Mouse (Mus musculus): ENCODE data around the gene Eid2b.
"Not testable (repeated sequence)": the region's sequence is repeated elsewhere in the genome, so short reads cannot be mapped to it uniquely, and the experiment has no call there.

Eid2b gene

DNA sequence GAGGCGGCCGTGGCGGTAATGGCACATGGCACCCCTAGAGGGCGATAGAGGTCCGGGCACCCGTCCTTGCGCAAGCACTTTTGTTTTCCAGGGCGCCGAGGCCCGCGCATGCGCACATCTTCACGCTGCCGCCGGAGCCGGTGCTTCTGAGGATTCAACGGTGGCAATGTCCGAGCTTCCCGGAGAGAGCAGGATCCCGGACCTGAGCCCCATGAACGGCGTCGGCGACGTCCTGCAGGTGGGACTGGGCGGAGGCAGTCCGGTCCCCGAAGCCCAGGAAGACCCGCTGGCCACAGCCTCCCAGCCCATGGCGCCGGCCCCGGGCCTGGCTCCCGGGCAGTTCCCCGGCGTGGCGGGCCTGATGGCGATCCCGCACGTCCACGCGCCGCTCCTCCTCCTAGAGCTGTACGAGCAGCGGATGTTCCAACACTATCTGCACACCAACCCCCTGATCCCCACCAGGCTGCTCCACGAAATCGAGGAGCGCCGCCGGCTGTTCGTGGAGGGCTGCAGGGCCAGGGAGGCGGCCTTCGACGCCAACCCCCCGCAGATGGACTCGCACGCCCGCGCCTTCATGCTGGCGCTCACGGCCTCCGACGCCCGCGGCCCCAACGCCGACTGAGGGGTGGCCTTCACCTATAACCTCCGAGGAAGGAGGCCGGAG, at the start of gene Eid2b:
Gene Eid2b, plus strand, starts transcription at position 125 of the 664 bp plus-strand sequence.
- peak; percentile 95 to 97 for DNase-seq (ENCODE audit: low spot score in 2 of 2)

DNA sequence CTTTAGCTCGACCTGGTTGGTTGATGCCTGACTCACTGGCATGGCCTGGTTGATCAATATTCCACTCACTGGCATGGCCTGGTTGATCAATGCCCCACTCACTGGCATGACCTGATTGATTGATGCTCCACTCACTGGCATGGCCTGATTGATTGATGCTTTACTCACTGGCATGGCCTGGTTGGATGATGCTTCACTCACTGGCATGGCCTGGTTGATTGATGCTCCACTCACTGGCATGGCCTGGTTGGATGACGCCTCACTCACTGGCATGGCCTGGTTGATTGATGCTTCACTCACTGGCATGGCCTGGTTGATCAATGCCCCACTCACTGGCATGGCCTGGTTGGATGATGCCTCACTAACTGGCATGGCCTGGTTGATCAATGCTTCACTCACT, 33.6 kb upstream of the Eid2b start:
- DNase-seq (ENCODE audit: low spot score in 2 of 2): not testable (repeated sequence)

DNA sequence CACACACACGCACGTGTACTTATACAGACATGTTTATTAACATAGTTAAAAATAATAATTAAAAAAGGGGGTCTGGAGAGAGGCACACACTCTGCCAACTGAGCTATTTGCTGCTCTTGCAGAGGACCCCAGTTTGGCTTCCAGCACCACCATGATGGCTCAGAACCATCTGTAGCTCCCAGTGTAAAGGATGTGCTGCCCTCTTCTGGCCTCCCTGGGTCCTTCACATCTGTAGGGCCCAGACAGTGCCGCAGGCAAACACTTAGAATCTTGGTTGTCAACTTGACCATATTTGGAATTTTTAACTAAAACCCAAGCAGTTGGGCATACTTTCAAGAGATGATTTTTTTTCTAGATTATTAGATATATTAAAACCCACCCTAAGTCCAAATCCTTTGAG, 28.6 kb upstream of the Eid2b start:
- DNase-seq (ENCODE audit: low spot score in 2 of 2): no peak

DNA sequence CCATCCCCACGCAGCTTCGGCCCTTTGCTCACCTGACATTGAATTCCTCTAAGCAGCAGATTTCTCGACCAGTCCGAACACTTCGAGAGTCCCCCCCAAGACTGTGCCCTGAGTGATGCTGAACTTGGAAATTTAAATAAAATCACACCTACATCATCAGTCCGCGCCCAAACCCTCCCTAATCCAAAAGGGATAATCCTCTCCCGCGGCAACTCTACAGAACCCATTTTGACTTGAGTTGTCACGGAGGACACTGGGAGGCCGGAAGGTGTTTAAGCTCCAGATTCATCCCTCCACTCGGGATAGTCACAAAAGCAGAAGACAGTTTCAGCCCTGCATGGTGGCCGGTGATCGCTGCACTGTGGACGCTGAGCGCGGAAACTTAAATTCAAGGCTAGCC, 25.6 kb upstream of the Eid2b start:
- no peak for DNase-seq (ENCODE audit: low spot score in 2 of 2)

DNA sequence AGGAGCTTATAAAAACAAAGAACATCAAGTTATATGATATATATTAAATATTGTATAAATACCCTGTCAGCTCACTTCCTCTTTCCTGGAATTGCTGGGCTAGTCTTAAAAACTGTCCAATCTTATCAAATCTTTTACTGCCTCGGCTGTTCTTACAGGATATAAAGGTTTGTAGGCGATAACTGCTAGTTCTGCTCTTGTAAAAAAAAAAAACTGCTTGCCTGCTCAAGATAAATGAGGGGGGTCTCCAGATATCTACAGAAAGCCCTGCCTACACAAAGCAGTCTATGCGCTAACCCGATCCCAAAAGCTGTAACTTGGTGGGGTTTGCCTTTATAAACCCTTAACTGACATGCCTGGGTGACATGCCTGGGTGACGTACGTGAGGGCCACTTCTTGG, 22.9 kb upstream of the Eid2b start:
- no peak for DNase-seq (ENCODE audit: low spot score in 2 of 2)

DNA sequence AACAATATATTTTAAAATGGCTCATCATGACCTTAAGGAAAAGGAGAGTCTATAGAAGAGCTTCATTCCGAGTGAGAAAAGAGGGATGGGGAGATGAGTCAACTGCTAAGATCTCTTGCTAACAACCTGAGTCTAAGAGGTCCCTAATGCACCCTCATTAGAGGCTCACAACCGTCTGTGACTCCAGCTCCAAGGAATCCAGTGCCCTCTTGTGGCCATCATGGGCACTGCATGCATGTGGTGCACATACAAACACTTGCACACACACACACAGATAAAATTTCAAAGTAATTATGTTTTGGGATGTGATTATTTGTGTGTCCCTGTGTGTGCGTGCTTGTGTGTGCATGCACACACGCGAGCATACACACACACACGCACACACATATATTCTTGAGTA, 22.1 kb upstream of the Eid2b start:
- DNase-seq (ENCODE audit: low spot score in 2 of 2): no peak

DNA sequence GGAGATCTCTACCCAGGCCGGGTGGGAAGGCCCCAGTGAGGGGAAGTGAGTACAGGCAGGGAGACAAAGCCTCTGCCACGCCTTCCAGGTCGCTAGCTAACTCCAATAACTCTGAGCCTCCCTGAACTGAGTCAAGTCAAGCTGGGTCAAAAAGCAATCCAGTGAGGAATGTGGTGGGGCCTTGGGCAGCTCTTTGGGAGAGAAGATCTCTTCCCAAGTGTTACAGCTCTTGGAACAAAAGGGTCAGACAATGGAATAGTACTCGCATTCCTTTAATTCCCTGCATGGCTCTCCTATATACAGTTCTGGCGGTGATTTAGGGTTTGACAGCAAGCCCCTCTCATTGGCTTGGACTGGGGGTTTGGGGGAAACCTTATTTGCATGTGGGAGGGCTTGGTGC, 14.7 kb upstream of the Eid2b start:
- no peak for DNase-seq (ENCODE audit: low spot score in 2 of 2)

DNA sequence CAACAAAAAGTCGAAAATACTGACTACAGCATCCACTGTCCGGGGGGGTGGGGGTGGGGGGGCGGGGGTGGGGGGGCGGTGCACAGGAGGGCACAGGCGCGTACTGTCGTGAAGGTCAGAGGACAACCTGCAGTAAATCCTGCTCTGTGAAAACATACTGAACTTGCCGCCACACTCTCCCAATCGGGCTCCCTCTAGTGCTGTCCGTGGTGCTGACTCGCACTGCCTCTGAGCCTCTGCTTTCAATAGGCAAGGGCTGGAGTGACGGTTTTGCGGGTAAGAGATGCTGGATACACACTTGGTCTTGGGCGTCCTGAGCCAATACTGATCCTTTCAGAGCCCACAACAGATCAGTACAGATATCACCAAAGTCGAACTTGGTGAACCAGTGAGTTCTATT, 13.8 kb upstream of the Eid2b start:
- DNase-seq (ENCODE audit: low spot score in 2 of 2): peak in 1 of 2 experiments; percentile 58

DNA sequence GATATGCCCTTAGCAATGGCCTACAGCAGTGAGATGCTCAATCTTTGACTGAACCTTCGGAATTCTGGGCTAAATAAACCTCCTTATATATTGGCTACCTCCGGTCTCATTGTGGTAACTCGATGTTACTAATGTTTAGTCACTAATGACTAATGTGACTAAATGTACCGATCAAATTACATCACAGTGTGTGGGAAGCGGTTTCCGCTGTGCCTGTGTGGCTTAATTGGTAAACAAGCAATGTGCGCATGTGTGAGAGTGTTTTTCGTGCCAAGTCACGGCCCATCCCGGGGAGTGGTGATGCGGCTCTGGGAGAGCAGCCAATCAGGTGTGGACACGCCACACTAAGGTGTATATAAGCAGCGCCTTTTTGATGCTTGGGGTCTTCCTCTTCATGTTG, 12.1 kb upstream of the Eid2b start:
- no peak for DNase-seq (ENCODE audit: low spot score in 2 of 2)

DNA sequence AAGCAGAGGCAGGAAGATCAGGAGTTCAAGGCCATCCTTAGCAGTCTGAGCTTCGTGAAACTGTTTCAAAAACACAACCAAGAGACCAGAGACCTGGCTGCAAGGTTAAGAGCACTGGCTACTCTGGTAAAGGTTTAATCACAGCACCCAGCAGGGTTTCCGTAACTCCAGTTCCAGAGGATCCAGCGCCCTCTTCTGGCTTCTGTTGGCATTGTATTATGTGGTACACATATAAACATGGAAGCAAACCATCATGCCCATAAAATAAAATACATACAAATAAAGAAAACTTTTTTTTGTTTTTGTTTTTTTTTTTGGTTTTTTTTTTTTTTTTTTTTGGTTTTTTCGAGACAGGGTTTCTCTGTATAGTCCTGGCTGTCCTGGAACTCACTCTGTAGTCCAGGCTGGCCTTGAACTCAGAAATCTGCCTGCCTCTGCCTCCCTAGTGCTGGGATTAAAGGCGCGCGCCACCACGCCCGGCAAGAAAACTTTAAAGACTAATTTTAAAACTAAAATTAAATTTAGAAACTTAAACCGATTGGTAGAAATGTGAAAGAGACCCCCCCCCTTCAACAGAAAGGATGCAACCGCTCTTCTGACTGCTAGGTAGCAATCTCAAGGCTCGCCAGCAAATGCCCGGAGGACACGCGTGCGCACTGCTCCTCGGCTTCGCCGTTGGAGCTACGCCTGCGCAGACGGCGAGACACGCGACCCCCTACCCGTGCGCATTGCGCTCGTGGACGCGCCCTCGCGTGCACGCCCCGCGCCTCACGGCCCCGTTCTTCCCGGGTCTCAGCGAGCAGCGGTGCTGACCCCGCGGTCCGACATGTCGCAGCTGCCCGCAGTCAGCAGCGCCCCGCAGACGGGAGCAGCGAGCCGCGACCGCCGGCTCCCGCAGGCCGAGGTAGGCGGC, 10.2 kb upstream of the Eid2b start, which contains the start of gene Eid2:
Gene Eid2, plus strand, starts transcription at position 753 of the 913 bp plus-strand sequence.
- DNase-seq (ENCODE audit: low spot score in 2 of 2): peak; percentile 96

DNA sequence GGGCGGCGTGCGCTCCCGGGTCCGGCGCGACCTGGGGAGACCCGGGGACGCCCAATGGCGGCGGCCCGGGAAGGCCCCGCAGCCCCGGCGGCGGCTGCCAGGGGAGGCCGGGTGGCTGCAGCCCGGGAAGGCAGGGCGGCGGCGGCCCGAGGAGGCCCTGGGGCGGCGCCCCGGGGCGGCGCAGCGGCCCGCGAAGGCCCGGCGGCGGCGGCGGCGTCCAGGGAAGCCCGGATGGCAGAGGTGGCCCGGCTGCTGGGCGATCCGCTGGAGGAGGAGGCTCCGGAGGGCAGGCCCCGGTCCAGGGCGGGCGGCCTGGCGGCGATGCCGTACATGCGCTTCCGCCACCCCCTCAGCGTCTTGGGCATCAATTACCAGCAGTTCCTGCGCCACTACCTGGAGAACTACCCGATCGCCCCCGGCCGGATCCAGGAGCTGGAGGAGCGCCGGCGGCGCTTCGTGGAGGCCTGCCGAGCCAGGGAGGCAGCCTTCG, 9.5 kb upstream of the Eid2b start:
- peak; percentile 62 to 66 for DNase-seq (ENCODE audit: low spot score in 2 of 2)

DNA sequence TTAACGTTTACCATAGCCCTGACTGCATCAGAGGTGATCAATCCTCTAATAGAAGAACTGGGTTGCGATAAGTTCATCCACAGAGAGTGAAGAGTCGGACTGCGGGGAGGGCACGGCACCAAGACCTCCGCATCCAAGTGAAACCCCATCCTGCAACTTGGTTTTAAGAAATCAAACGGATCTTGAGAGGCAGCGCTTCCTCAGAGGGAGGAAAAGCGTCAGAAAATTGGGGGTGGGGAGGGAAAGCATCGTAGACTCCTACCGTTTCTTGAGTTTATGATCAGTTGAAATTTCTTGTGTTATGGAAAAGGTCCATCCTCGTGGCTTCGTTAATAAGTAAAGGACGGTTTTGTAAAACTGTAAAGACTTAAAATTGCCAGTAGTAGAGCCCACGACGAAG, 9.0 kb upstream of the Eid2b start:
- no peak for DNase-seq (ENCODE audit: low spot score in 2 of 2)

DNA sequence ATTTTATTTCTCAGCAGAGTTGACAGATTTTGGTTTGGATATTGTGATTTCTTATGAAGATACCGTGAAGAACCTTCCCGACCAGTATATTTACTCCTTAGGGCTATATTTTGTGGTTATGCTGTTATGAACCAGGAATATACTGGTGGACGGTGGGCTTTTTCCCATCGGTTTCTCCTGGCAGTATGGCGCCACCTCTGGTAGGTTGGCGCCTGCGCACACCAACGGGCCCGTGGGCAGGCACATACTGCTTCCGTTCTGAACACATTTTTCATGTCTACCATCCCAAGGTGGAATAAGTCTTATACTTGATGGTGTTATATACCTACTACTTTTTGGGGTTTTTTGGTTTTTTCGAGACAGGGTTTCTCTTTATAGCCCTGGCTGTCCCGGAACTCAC, 8.2 kb upstream of the Eid2b start:
- DNase-seq (ENCODE audit: low spot score in 2 of 2): no peak

DNA sequence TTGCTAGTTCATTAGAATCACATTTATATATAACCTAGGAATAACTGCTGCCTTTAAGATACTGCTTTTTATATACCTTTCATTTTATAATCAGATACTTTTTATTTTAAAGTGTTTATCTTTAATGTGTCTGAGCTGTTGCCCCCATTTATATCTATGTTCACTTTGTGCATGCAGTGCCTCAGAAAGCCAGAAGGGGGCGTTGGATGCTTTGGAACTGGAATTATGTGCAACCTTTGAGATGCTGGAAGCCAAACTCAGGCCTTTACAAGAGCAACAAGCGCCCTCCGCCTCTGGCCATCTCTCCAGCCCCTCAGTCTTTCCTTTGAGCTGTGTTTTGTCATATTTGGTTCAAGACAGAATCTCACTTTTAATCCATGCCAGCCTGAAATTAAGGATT, 5.8 kb upstream of the Eid2b start:
- no peak for DNase-seq (ENCODE audit: low spot score in 2 of 2)

DNA sequence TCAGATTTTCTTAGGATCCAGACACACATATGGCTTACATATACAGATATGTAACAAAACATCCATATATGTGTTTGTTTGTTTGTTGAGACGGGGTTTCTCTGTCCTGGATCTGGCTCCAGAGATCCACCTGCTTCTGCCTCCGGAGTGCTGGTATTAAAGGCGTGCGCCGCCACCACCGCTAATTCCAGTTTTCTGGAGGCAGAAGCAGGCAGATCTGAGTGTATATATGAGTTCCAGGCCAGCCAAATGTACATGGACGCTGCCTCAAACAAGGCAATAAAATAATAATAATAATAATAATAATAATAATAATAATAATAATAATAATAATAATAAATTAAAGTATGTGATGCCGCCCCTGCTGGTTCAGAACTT, 313 bp upstream of the Eid2b start:
- no peak for DNase-seq (ENCODE audit: low spot score in 2 of 2)

DNA sequence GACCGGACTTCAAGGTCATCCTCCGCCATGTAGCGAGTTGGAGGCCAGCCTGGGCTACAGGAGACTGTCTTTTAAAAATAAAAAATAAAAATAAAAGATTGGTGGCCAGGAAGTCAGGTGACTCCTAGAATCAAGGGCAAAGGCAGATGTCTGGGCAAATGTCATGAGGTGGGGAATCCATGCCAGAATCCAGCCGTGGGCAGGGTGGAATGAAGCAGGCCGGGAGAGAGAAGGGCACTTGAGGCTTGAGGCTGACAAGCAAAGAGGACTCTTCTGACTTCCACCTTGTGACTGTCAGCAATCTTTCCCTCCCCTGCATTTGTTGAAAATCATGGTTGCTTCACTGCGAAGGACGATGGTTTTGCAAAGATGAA, 727 bp downstream of the Eid2b start:
- no peak for DNase-seq (ENCODE audit: low spot score in 2 of 2)

DNA sequence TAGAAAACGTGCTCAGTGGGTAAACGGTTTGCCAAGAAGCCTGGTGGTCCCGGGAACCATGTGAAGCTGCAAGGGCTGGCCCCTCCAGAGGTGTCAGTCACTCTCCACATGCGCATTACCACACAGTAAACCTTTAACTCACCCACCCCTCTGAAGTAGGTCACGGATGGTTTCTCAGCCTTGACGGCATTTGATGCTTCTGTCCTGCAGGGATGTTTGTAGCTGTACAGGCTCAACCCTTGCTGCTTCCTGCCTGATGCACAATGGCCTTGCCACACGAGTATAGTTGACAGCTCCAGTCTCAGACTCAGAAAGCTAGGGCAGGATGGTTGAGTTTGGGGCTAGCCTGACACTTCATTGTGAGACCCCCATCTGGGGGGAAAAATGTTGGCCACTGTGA, 3.1 kb downstream of the Eid2b start:
- DNase-seq (ENCODE audit: low spot score in 2 of 2): no peak

DNA sequence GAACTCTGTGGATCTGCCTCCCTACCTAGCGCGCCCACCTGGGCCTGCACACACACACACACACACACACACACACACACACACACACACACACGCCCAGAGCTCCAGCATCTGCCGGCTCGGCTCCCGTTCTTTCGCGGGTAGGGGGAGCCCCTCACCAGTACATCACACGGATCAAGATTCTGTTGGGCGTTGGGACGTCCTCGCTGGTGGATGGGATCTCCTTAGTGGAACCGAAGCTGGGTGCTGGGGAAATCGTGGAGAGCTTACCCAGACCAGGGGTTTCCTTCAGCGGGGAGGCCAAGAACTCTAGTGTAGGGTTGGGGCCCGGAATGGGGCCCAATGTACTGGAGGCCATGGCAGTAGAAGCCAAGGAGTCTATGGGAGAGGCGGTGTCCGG, 12.6 kb downstream of the Eid2b start:
- peak in 1 of 2 experiments; percentile 55 for DNase-seq (ENCODE audit: low spot score in 2 of 2)

DNA sequence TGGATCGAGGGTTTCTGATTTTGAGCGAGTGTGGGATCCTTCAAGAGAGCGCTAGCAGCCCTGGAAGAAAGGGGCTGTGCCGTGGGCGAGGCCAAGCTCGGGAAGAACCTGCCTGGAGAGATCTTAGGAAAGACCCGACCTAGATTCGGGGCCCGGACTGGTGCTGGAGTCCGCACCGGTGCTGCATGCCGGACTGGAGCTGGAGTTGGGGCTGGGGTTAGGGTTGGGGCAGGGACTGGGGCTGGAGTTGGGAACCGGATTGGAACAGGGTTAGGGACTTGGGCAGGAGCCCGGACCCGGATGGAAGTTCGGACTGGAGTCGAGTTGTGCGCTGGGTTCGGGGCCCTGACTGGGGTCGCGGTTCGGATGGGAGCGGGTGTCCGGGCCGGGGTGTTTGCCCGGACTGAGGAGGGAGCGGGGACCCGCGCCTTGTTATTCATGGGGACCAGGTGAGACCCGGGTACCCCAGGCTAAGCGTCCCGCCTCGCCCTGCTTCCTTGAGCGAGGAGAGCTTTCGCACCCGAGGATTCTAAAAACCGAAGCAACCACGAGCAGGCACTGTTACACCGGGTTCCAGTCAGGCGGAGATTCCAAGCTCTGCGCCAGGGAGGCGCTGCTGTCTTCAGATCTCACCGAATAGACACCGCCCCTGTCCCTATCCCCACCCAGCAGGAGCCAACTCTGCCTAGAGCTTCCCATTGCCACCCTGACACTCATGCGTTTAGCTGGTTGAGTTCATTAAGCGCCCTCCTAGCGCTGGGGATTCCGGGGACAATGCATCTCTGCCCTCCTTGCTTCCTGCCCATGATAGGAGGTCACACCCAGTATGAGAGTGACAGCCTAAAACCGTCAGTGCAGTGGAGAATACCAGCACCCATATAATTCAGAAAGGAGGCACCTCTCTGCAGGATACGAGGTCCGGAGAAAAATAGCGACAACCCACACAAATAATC, 13.4 kb downstream of the Eid2b start, which contains the start of gene Selenov:
Gene Selenov, minus strand, starts transcription at position 549 of the 953 bp plus-strand sequence.
- DNase-seq (ENCODE audit: low spot score in 2 of 2): peak; percentile 78 to 79

DNA sequence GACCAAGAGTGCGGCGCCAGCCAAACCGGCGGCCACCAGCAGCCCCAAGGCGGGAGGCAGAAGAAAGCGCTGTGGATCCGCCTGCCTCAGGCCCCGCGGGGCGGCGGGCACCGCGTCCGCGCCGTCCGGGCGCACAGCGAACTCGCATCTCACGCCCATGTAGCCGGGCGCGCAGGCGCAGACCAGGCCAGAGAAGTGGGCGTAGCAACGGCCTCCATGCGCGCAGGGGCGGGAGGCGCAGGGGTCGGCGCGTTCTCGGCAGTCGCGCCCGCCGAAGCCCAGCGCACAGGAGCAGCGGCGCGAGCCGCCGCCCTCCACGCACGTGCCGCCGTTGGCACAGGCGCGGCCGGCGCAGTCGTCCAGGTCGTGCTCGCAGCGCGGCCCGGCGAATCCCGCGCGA, 16.9 kb downstream of the Eid2b start:
- peak; percentile 84 to 89 for DNase-seq (ENCODE audit: low spot score in 2 of 2)

DNA sequence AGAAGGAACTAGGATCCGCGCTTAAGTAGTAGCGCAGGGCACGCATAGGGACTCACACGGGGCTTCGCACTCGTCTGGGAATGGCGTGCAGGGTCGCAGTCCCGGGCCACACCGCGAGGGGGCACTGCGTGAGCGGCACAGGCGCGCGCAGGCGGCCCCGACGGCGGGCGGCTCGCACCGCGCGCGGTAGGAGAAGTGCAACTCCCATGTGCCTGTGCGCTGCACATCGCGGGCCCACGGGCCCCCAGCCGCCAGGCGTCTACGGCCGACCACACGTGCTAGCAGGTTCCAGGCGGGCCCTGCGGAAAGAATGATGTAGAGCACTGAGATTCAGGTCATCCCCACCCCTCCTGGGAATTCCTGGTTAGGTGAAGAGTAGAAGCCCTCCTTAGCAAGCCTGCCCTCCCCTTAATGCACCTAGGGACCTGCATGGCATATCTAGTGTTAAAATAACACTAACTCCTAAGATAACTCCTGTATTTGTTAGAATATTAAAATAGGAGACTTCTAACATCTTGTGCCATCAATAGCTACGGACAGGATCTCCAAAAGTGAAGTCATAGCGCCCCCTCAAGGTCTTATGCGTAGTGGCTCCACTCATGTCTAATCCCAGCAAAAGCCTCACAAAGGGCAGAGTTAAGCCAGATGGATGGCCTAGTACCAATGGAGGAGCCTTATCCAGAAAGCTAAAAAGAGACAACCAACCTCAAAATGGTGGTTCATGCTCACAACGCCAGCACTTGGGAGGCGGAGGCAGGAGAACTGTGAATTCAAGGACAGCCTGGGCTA, 21.5 kb downstream of the Eid2b start:
- DNase-seq (ENCODE audit: low spot score in 2 of 2): peak; percentile 58 to 65

Data from right cerebral cortex, postnatal 10 days (tissue).